Comparison of ENCODE assay signal across 9 mouse cellular contexts in the genomic region with DNA sequence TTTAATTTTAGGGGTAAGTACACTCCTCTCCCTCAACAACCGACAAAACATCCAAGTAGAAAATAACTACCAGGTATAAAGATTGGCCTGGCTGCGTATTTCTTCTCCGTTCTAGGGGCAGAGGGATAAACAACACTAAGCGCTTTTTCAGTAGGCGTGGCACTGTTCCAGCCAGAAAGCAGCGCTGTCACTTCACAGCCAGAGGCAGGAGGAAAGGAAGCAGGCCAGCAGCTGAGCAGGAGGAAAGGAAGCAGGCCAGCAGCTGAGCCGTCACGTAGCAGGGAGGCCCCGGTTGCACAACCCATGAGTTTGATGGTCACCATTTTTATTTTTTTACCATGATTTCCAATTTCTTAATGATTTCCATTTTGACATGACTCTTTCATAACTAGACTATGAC. TPM values are rescaled to one million over a fixed set of nuclear protein-coding genes. Genes with fewer than 3 reads are reported as not detected.
DNase-seq lines count a peak whose midpoint lies in the region; ATAC-seq and TF ChIP-seq lines count a peak whose summit lies in the region.
"Had no signal": no experiment of that assay in that cellular context is flagged by ENCODE, and none has a peak within 500 bp of the region (broad histone marks: within the 10 kb centered on the region; RNA-seq: fewer than 3 reads in every experiment).

No protein-coding gene starts in this region.

- no peak for ATAC-seq in forebrain, postnatal 0 days
- ATAC-seq in hematopoietic stem cell, adult 5-6 weeks (replicated peaks in 1 of 2; ENCODE audit: insufficient read depth in 1 of 2, low FRiP score in 2 of 2, low TSS enrichment in 1 of 2, low read depth in 1 of 2, poor library complexity in 2 of 2, severe bottlenecking in 2 of 2), result peak; percentile 48 to 57

- WGBS in forebrain, postnatal 0 days, result 51% methylated on average over 9 of the region's 9 CpGs

- peak overlapping the region; percentile 70; the same call in 1 of the 2 replicates for H3K9ac ChIP-seq in forebrain, postnatal 0 days

- H3K27me3 ChIP-seq in forebrain, postnatal 0 days (ENCODE audit: insufficient read depth, low read length), result no peaks in the 10 kb centered on the region

- H3K4me3 ChIP-seq in forebrain, postnatal 0 days (ENCODE audit: low read depth, low read length), result no peak overlapping the region

- H3K27ac ChIP-seq in forebrain, postnatal 0 days (ENCODE audit: low read depth, low read length), result peak overlapping the region; percentile 91; the same call in 1 of the 2 replicates

- no peak for TF ChIP-seq CTCF in forebrain, postnatal 0 days (IDR thresholded peaks at IDR 0.05; ENCODE audit: low read depth)

- peaks cover 19% of the 10 kb centered on the region for H3K4me1 ChIP-seq in forebrain, postnatal 0 days (ENCODE audit: insufficient read depth)

- DNase-seq in ES-CJ7 (ENCODE audit: low read depth, low spot score), result peak; percentile 19
- DNase-seq in c-Kit-negative CD71-positive TER-119-positive erythroid progenitor cells, embryonic 14.5 days (ENCODE audit: low read depth, low spot score), result peak; percentile 78
- DNase-seq in forebrain, postnatal 0 days, result peak; percentile 55
- DNase-seq in layer of hippocampus, postnatal 10 days (ENCODE audit: low spot score in 2 of 2), result peak; percentile 53 to 65
- DNase-seq in lung, postnatal 14 days, result peak; percentile 84
- DNase-seq in right cerebral cortex, postnatal 10 days (ENCODE audit: low spot score in 2 of 2), result peak; percentile 83 to 85
- DNase-seq in urinary bladder, postnatal 25 days (ENCODE audit: low spot score), result peak; percentile 47

- H3K36me3 ChIP-seq in forebrain, postnatal 0 days (ENCODE audit: insufficient read depth), result peaks cover 21% of the 10 kb centered on the region

- H3K4me2 ChIP-seq in forebrain, postnatal 0 days (ENCODE audit: low read depth), result no peak overlapping the region

- H3K9me3 ChIP-seq in forebrain, postnatal 0 days (ENCODE audit: low read length), result no peaks in the 10 kb centered on the region

RNA-seq across cellular contexts. Expression of a gene that starts 1.6 kb away (rescaled TPM):
- total RNA-seq in forebrain, postnatal 0 days (2014; rRNA removed), result 77.2 and 87.8 TPM in 2 replicates
- polyA plus RNA-seq in forebrain, postnatal 0 days (2015; fragmentation: Nextera tagmentation; extraction: Ambion mirVana), result 154 and 168 TPM in 2 replicates
- total RNA-seq in hematopoietic stem cell, adult 5-6 weeks (2017), result 64.3 and 67.8 TPM in 2 replicates
- 100 to 1,000 TPM; 101 to 102 TPM for total RNA-seq in layer of hippocampus, postnatal 10 days (2021)

RNA-seq across cellular contexts. Expression of a gene that starts 10.8 kb away (rescaled TPM):
- not detected in 2 replicates for total RNA-seq in forebrain, postnatal 0 days (2014; rRNA removed)
- polyA plus RNA-seq in forebrain, postnatal 0 days (2015; fragmentation: Nextera tagmentation; extraction: Ambion mirVana), result not detected in 2 replicates
- total RNA-seq in hematopoietic stem cell, adult 5-6 weeks (2017), result 18.4 TPM in 1 of 2 replicates, not detected in the other
- total RNA-seq in layer of hippocampus, postnatal 10 days (2021), result not detected
- polyA plus RNA-seq: gonadal fat pad, adult 2 months had no signal

RNA-seq across cellular contexts. Expression of a gene that starts 24.7 kb away (rescaled TPM):
- total RNA-seq in forebrain, postnatal 0 days (2014; rRNA removed), result 0.24 and 0.31 TPM in 2 replicates
- polyA plus RNA-seq in forebrain, postnatal 0 days (2015; fragmentation: Nextera tagmentation; extraction: Ambion mirVana), result 0.42 and 0.54 TPM in 2 replicates
- 0.25 TPM in 1 of 2 replicates, not detected in the other for total RNA-seq in hematopoietic stem cell, adult 5-6 weeks (2017)
- total RNA-seq in layer of hippocampus, postnatal 10 days (2021), result 1 to 10 TPM in 1 of 2 experiments, under 1 TPM in 1; 0.56 to 1.2 TPM

RNA-seq across cellular contexts. Expression of a gene that starts 39.7 kb away (rescaled TPM):
- not detected in 2 replicates for total RNA-seq in forebrain, postnatal 0 days (2014; rRNA removed)
- not detected in 2 replicates for polyA plus RNA-seq in forebrain, postnatal 0 days (2015; fragmentation: Nextera tagmentation; extraction: Ambion mirVana)
- not detected in 2 replicates for total RNA-seq in hematopoietic stem cell, adult 5-6 weeks (2017)
- not detected for total RNA-seq in layer of hippocampus, postnatal 10 days (2021)

RNA-seq across cellular contexts. Expression of a gene that starts 51.7 kb away (rescaled TPM):
- total RNA-seq in forebrain, postnatal 0 days (2014; rRNA removed), result 42.3 and 51.2 TPM in 2 replicates
- 26.8 and 36.8 TPM in 2 replicates for polyA plus RNA-seq in forebrain, postnatal 0 days (2015; fragmentation: Nextera tagmentation; extraction: Ambion mirVana)
- 207 and 246 TPM in 2 replicates for total RNA-seq in hematopoietic stem cell, adult 5-6 weeks (2017)
- 10 to 100 TPM; 68.9 to 71.1 TPM for total RNA-seq in layer of hippocampus, postnatal 10 days (2021)

Comparison
In these comparisons a context has a peak if more than half of its experiments do, and no peak if none do; other contexts are left out.
1. DNase-seq: peak in every context shown above with its lines; median percentile 84 in lung, postnatal 14 days; 84 in right cerebral cortex, postnatal 10 days; 78 in c-Kit-negative CD71-positive TER-119-positive erythroid progenitor cells, embryonic 14.5 days; 59 in layer of hippocampus, postnatal 10 days; 55 in forebrain, postnatal 0 days; 47 in urinary bladder, postnatal 25 days; 19 in ES-CJ7.